Mouse (Mus musculus): Measurements from ENCODE around the gene Fam189a2. TPM values are rescaled to one million over a fixed set of nuclear protein-coding genes. Genes with fewer than 3 reads are reported as not detected.

Gene Fam189a2
- total RNA-seq, 4 experiments from 2014 or later = 9.2 to 12.1 (median 9.6) TPM

- DNase-seq (ENCODE audit: low spot score in 2 of 2) = no peak
These were observed 4.9 kb downstream of the Fam189a2 start for GRCm38 (mm10) chr19:24025876-24026275.

GRCm38 (mm10) chr19:24024667-24025066 is 6.2 kb downstream of the Fam189a2 start:
- no peak for DNase-seq (ENCODE audit: low spot score in 2 of 2)

GRCm38 (mm10) chr19:24024131-24024530 is 6.7 kb downstream of the Fam189a2 start:
- DNase-seq (ENCODE audit: low spot score in 2 of 2) = no peak

- no peak for DNase-seq (ENCODE audit: low spot score in 2 of 2)
These were observed 7.5 kb downstream of the Fam189a2 start for GRCm38 (mm10) chr19:24023351-24023750.

- no peak for DNase-seq (ENCODE audit: low spot score in 2 of 2)
These were observed 8.0 kb downstream of the Fam189a2 start for GRCm38 (mm10) chr19:24022771-24023170.

GRCm38 (mm10) chr19:24022301-24022700 is 8.5 kb downstream of the Fam189a2 start:
- DNase-seq (ENCODE audit: low spot score in 2 of 2) = no peak

GRCm38 (mm10) chr19:24020736-24021135 is 10.1 kb downstream of the Fam189a2 start:
- no peak for DNase-seq (ENCODE audit: low spot score in 2 of 2)

GRCm38 (mm10) chr19:24019609-24020008 is 11.2 kb downstream of the Fam189a2 start:
- DNase-seq (ENCODE audit: low spot score in 2 of 2) = no peak

- DNase-seq (ENCODE audit: low spot score in 2 of 2) = no peak
These were observed 12.4 kb downstream of the Fam189a2 start for GRCm38 (mm10) chr19:24018396-24018795.

GRCm38 (mm10) chr19:24017892-24018291 is 12.9 kb downstream of the Fam189a2 start:
- DNase-seq (ENCODE audit: low spot score in 2 of 2) = no peak

- no peak for DNase-seq (ENCODE audit: low spot score in 2 of 2)
These were observed 13.4 kb downstream of the Fam189a2 start for GRCm38 (mm10) chr19:24017427-24017826.

- DNase-seq (ENCODE audit: low spot score in 2 of 2) = no peak
These were observed 14.0 kb downstream of the Fam189a2 start for GRCm38 (mm10) chr19:24016706-24017386.

GRCm38 (mm10) chr19:24013241-24013640 is 17.6 kb downstream of the Fam189a2 start:
- no peak for DNase-seq (ENCODE audit: low spot score in 2 of 2)

GRCm38 (mm10) chr19:24012479-24012878 is 18.3 kb downstream of the Fam189a2 start:
- no peak for DNase-seq (ENCODE audit: low spot score in 2 of 2)

GRCm38 (mm10) chr19:24007638-24008360 is 23.0 kb downstream of the Fam189a2 start:
- DNase-seq (ENCODE audit: low spot score in 2 of 2) = no peak

- peak in 1 of 2 experiments; percentile 18 for DNase-seq (ENCODE audit: low spot score in 2 of 2)
These were observed 23.7 kb downstream of the Fam189a2 start for GRCm38 (mm10) chr19:24007002-24007637.

- DNase-seq (ENCODE audit: low spot score in 2 of 2) = no peak
These were observed 34.9 kb downstream of the Fam189a2 start for GRCm38 (mm10) chr19:23995766-23996399.

- DNase-seq (ENCODE audit: low spot score in 2 of 2) = no peak
These were observed 42.7 kb downstream of the Fam189a2 start for GRCm38 (mm10) chr19:23988166-23988565.

- no peak for DNase-seq (ENCODE audit: low spot score in 2 of 2)
These were observed 43.5 kb downstream of the Fam189a2 start for GRCm38 (mm10) chr19:23987291-23987690.

- no peak for DNase-seq (ENCODE audit: low spot score in 2 of 2)
These were observed 46.6 kb downstream of the Fam189a2 start for GRCm38 (mm10) chr19:23984186-23984585.

- DNase-seq (ENCODE audit: low spot score in 2 of 2) = peak in 1 of 2 experiments; percentile 72
These were observed 50.2 kb downstream of the Fam189a2 start for GRCm38 (mm10) chr19:23980598-23980997.

Measured in left cerebral cortex, adult 8-10 months (tissue).